Mouse (Mus musculus) limb, embryonic 14.5 days (tissue): ENCODE measurements at regions not wholly inside any gene's neighbourhood (a gene's known extent, or its start where the extent isn't known, plus 50 kb on each side); places are given as distances from the start of the nearest gene placed in this dataset.
A peak's percentile ranks its signal among the peaks of the same experiment; 100 is the strongest.

Experiments used
- ATAC-seq: fragments of 200-750 bp; cut with Nextera tagmentation; 2 replicates; pipeline ENCODE4 v1.8.0; 2017; ENCODE audit warnings: low read depth, moderate number of reproducible peaks, moderate TSS enrichment; ENCODE audit not compliant: low FRiP score
- DNase-seq: peaks from one replicate; pipeline ENCODE4 v3.0.0-alpha.2; 2015; ENCODE audit warnings: low spot score
- H3K27ac ChIP-seq: fragments of 300-500 bp; sonication (generic); replicated peaks from 2 replicates; pipeline ENCODE4 v1.5.1; 2014; ENCODE audit warnings: low read depth, mild to moderate bottlenecking, low read length, moderate library complexity, mixed read lengths
- H3K27me3 ChIP-seq: fragments of 300-500 bp; sonication (generic); 2 replicates; pipeline ENCODE4 v1.6.1; 2014; ENCODE audit warnings: low read length, mixed read lengths; ENCODE audit not compliant: control insufficient read depth, insufficient read depth
- H3K36me3 ChIP-seq: fragments of 300-500 bp; sonication (generic); 2 replicates; pipeline ENCODE4 v1.6.1; 2014; ENCODE audit warnings: mild to moderate bottlenecking, low read length, moderate library complexity, mixed read lengths; ENCODE audit not compliant: control insufficient read depth, insufficient read depth
- H3K4me1 ChIP-seq: fragments of 300-500 bp; sonication (generic); 2 replicates; pipeline ENCODE4 v1.6.1; 2014; ENCODE audit warnings: antibody characterized with exemption, low read length, mixed read lengths; ENCODE audit not compliant: control insufficient read depth, insufficient read depth
- H3K4me2 ChIP-seq: fragments of 300-500 bp; sonication (generic); replicated peaks from 2 replicates; pipeline ENCODE4 v1.6.1; 2014; ENCODE audit warnings: low read depth, mild to moderate bottlenecking, low read length, moderate library complexity; ENCODE audit not compliant: severe bottlenecking
- H3K4me3 ChIP-seq: fragments of 300-500 bp; sonication (generic); replicated peaks from 2 replicates; pipeline ENCODE4 v1.5.1; 2014; ENCODE audit warnings: low read length
- H3K9ac ChIP-seq: fragments of 300-500 bp; sonication (generic); 2 replicates; pipeline ENCODE4 v1.6.1; 2014; ENCODE audit warnings: mild to moderate bottlenecking, low read depth, low read length, moderate library complexity; ENCODE audit not compliant: severe bottlenecking
- H3K9me3 ChIP-seq: fragments of 300-500 bp; sonication (generic); 2 replicates; pipeline ENCODE4 v1.6.1; 2016; ENCODE audit warnings: low read length; ENCODE audit not compliant: control insufficient read depth
- POLR2A ChIP-seq: fragments of 200-500 bp; IDR thresholded peaks from 2 replicates; pipeline ENCODE4 v1.8.0; 2012; ENCODE audit warnings: inconsistent platforms, mild to moderate bottlenecking, moderate library complexity, borderline replicate concordance; ENCODE audit not compliant: insufficient read depth, insufficient read length; ENCODE audit errors: extremely low read depth
- WGBS: fragments of 180-500 bp; shearing (Covaris S2); extraction: QIAGEN DNeasy Blood & Tissue Kit; methylation state at CpG from one replicate; pipeline ENCODE4 v1.1.7; 2014; 5-methylcytosine and 5-hydroxymethylcytosine counted together

GRCm38 (mm10) chr19:26308477-26309135, 296.2 kb upstream of the Smarca2 start:
- Histone ChIP-seq H3K4me3 (no peak overlapping the region), H3K36me3 (no peaks in the 10 kb centered on the region), H3K27ac (no peak overlapping the region), H3K4me1 (no peaks in the 10 kb centered on the region), H3K4me2 (no peak overlapping the region), H3K9me3 (no peaks in the 10 kb centered on the region), H3K27me3 (no peaks in the 10 kb centered on the region), H3K9ac (no peak overlapping the region)
- no peak for TF ChIP-seq POLR2A
- no peak for DNase-seq
- 86% methylated on average over 1 of the region's 1 CpGs for WGBS
- ATAC-seq: no peak

GRCm38 (mm10) chr19:26318977-26319376, 285.9 kb upstream of the Smarca2 start:
- H3K27ac ChIP-seq: no peak overlapping the region
- H3K36me3 ChIP-seq: no peaks in the 10 kb centered on the region
- no peak overlapping the region for H3K9ac ChIP-seq
- H3K9me3 ChIP-seq: no peaks in the 10 kb centered on the region
- WGBS: 68% methylated on average over 2 of the region's 2 CpGs
- peaks cover 3% of the 10 kb centered on the region; the same call in 1 of the 2 replicates for H3K4me1 ChIP-seq
- ATAC-seq: no peak
- no peaks in the 10 kb centered on the region for H3K27me3 ChIP-seq
- DNase-seq: no peak
- TF ChIP-seq POLR2A: no peak
- no peak overlapping the region for H3K4me2 ChIP-seq
- H3K4me3 ChIP-seq: no peak overlapping the region

GRCm38 (mm10) chr19:26323682-26324081, 281.2 kb upstream of the Smarca2 start:
- TF ChIP-seq POLR2A: no peak
- H3K4me1 ChIP-seq: no peaks in the 10 kb centered on the region
- H3K9me3 ChIP-seq: no peaks in the 10 kb centered on the region
- H3K27me3 ChIP-seq: no peaks in the 10 kb centered on the region
- no peak for DNase-seq
- no peak for ATAC-seq
- no peak overlapping the region for H3K9ac ChIP-seq
- no peak overlapping the region for H3K4me3 ChIP-seq
- no peak overlapping the region for H3K4me2 ChIP-seq
- WGBS: 90% methylated on average over 5 of the region's 5 CpGs
- no peak overlapping the region for H3K27ac ChIP-seq
- no peaks in the 10 kb centered on the region for H3K36me3 ChIP-seq

GRCm38 (mm10) chr19:26339120-26339519, 265.7 kb upstream of the Smarca2 start:
- Histone ChIP-seq H3K4me3 (no peak overlapping the region), H3K4me2 (no peak overlapping the region), H3K27me3 (no peaks in the 10 kb centered on the region), H3K4me1 (peaks cover 3% of the 10 kb centered on the region; the same call in 1 of the 2 replicates), H3K27ac (no peak overlapping the region), H3K36me3 (no peaks in the 10 kb centered on the region), H3K9me3 (no peaks in the 10 kb centered on the region), H3K9ac (no peak overlapping the region)
- no peak for ATAC-seq
- 61% methylated on average over 4 of the region's 4 CpGs for WGBS
- no peak for TF ChIP-seq POLR2A
- peak; percentile 29 for DNase-seq

- DNase-seq (peak; percentile 62), ATAC-seq (no peak)
- H3K4me3 ChIP-seq: no peak overlapping the region
- no peak overlapping the region for H3K4me2 ChIP-seq
- TF ChIP-seq POLR2A: no peak
- no peaks in the 10 kb centered on the region for H3K36me3 ChIP-seq
- no peak overlapping the region for H3K27ac ChIP-seq
- H3K9ac ChIP-seq: no peak overlapping the region
- 36% methylated on average over 3 of the region's 3 CpGs for WGBS
- no peaks in the 10 kb centered on the region for H3K9me3 ChIP-seq
- H3K27me3 ChIP-seq: no peaks in the 10 kb centered on the region
- H3K4me1 ChIP-seq: peaks cover 3% of the 10 kb centered on the region; the same call in 1 of the 2 replicates
Observed at GRCm38 (mm10) chr19:26340155-26340554, 264.7 kb upstream of the Smarca2 start.
